Mouse (Mus musculus) adrenal gland (tissue): Measurements from ENCODE around the gene Pcnx.

Source experiments
- intact Hi-C: fragments of 180-260 bp; cut with DNase I; formaldehyde crosslinking; loops from one replicate; pipeline ENCODE4 v1.15.1; 2025

Gene Pcnx

GRCm38 (mm10) chr12:81853543-81853942 is 6.3 kb upstream of the Pcnx start:
- intact Hi-C loops, result no loop called here

- intact Hi-C loops, result no loop called here
These were observed 4.8 kb upstream of the Pcnx start for GRCm38 (mm10) chr12:81855031-81855430.

GRCm38 (mm10) chr12:81856696-81857095 is 3.1 kb upstream of the Pcnx start:
- intact Hi-C loops, result no loop called here

- intact Hi-C loops, result no loop called here
These were observed 2.6 kb upstream of the Pcnx start for GRCm38 (mm10) chr12:81857251-81857650.

GRCm38 (mm10) chr12:81857978-81858569 is 1.7 kb upstream of the Pcnx start:
- intact Hi-C loops, result no loop called here

- intact Hi-C loops, result loop anchor here (2.0 kb wide), 1 partner anchor 54 kb away; no protein-coding TSS in a partner anchor
These were observed 722 bp downstream of the Pcnx start for GRCm38 (mm10) chr12:81860308-81861181.

- intact Hi-C loops, result loop anchor here (2.0 kb wide), 1 partner anchor 53 kb away; no protein-coding TSS in a partner anchor
These were observed 1.6 kb downstream of the Pcnx start for GRCm38 (mm10) chr12:81861199-81862085.

GRCm38 (mm10) chr12:81862351-81862802 is 2.6 kb downstream of the Pcnx start:
- intact Hi-C loops, result no loop called here

GRCm38 (mm10) chr12:81863949-81864348 is 4.1 kb downstream of the Pcnx start:
- intact Hi-C loops, result no loop called here

GRCm38 (mm10) chr12:81865183-81865582 is 5.4 kb downstream of the Pcnx start:
- intact Hi-C loops, result no loop called here

GRCm38 (mm10) chr12:81867316-81867715 is 7.5 kb downstream of the Pcnx start:
- intact Hi-C loops, result no loop called here

- intact Hi-C loops, result no loop called here
These were observed 9.6 kb downstream of the Pcnx start for GRCm38 (mm10) chr12:81869205-81869940.

- intact Hi-C loops, result no loop called here
These were observed 13.5 kb downstream of the Pcnx start for GRCm38 (mm10) chr12:81873345-81873744.

GRCm38 (mm10) chr12:81880161-81880560 is 20.3 kb downstream of the Pcnx start:
- intact Hi-C loops, result no loop called here

- intact Hi-C loops, result no loop called here
These were observed 23.7 kb downstream of the Pcnx start for GRCm38 (mm10) chr12:81883255-81884106.

GRCm38 (mm10) chr12:81884107-81884398 is 24.2 kb downstream of the Pcnx start:
- intact Hi-C loops, result no loop called here

- intact Hi-C loops, result no loop called here
These were observed 25.2 kb downstream of the Pcnx start for GRCm38 (mm10) chr12:81884983-81885382.

- intact Hi-C loops, result no loop called here
These were observed 26.2 kb downstream of the Pcnx start for GRCm38 (mm10) chr12:81885982-81886381.

- intact Hi-C loops, result no loop called here
These were observed 29.1 kb downstream of the Pcnx start for GRCm38 (mm10) chr12:81888954-81889353.

GRCm38 (mm10) chr12:81891946-81892345 is 32.1 kb downstream of the Pcnx start:
- intact Hi-C loops, result no loop called here
